Mouse (Mus musculus): ENCODE data around the gene Palld.

GRCm38 (mm10) chr8:61587731-61588130 lies 314.8 kb downstream of the Palld start:
- TF ChIP-seq TAL1 (IDR thresholded peaks at IDR 0.05; ENCODE audit: low read length) (no peak), GATA1 (IDR thresholded peaks at IDR 0.05; ENCODE audit: low read length) (no peak)
